Mouse (Mus musculus) embryonic facial prominence, embryonic 12.5 days (tissue): ENCODE measurements around the gene Egfl8. TPM values are rescaled to one million over a fixed set of nuclear protein-coding genes. Genes with fewer than 3 reads are reported as not detected.

ENCODE experiments used
- ATAC-seq: fragments of 200-750 bp; cut with Nextera tagmentation; 2 replicates; pipeline ENCODE4 v1.8.0; 2017; ENCODE audit not compliant: insufficient number of reproducible peaks, insufficient read depth, low FRiP score, low TSS enrichment
- H3K27ac ChIP-seq: fragments of 300-500 bp; sonication (generic); 2 replicates; pipeline ENCODE4 v1.5.1; 2016; ENCODE audit warnings: mild to moderate bottlenecking
- H3K27me3 ChIP-seq: fragments of 300-500 bp; sonication (generic); 2 replicates; pipeline ENCODE4 v1.6.1; 2016; ENCODE audit warnings: mild to moderate bottlenecking, moderate library complexity
- H3K36me3 ChIP-seq: fragments of 300-500 bp; sonication (generic); 2 replicates; pipeline ENCODE4 v1.6.1; 2016; ENCODE audit warnings: mild to moderate bottlenecking
- H3K4me1 ChIP-seq: fragments of 300-500 bp; sonication (generic); 2 replicates; pipeline ENCODE4 v1.6.1; 2016
- H3K4me2 ChIP-seq: fragments of 300-500 bp; sonication (generic); replicated peaks from 2 replicates; pipeline ENCODE4 v1.6.1; 2016; ENCODE audit warnings: mild to moderate bottlenecking, moderate library complexity
- H3K4me3 ChIP-seq: fragments of 300-500 bp; sonication (generic); 2 replicates; pipeline ENCODE4 v1.5.1; 2016; ENCODE audit warnings: mild to moderate bottlenecking
- H3K9ac ChIP-seq: fragments of 300-500 bp; sonication (generic); 2 replicates; pipeline ENCODE4 v1.6.1; 2016; ENCODE audit warnings: mild to moderate bottlenecking, moderate library complexity
- H3K9me3 ChIP-seq: fragments of 300-500 bp; sonication (generic); 2 replicates; pipeline ENCODE4 v1.6.1; 2016; ENCODE audit warnings: mild to moderate bottlenecking, moderate library complexity
- WGBS: fragments of 180-500 bp; shearing (Covaris S2); methylation state at CpG from one replicate; pipeline ENCODE4 v1.1.7; 2016; 5-methylcytosine and 5-hydroxymethylcytosine counted together
- polyA plus RNA-seq: library from polyadenylated mRNA; unstranded; fragments of >200 nt; fragmentation: Nextera tagmentation; extraction: Ambion mirVana; gene quantifications from 2 replicates; pipeline ENCODE4 v1.2.1, GENCODE M21; 2016

Gene Egfl8
- polyA plus RNA-seq, 1 experiment from 2014 or later, result 7.0 TPM

GRCm38 (mm10) chr17:34604511-34605237 is 11.1 kb downstream of the Egfl8 start:
- 17% methylated on average over 24 of the region's 24 CpGs for WGBS
- H3K4me2 ChIP-seq, result peak overlapping the region; percentile 91
- H3K4me3 ChIP-seq, result peak overlapping the region; percentile 97
- no peaks in the 10 kb centered on the region for H3K9me3 ChIP-seq
- no peaks in the 10 kb centered on the region for H3K27me3 ChIP-seq
- peak overlapping the region; percentile 97 for H3K9ac ChIP-seq
- peaks cover 23% of the 10 kb centered on the region for H3K36me3 ChIP-seq
- H3K27ac ChIP-seq, result peak overlapping the region; percentile 91
- H3K4me1 ChIP-seq, result peaks cover 41% of the 10 kb centered on the region
- ATAC-seq, result no peak; the same call in 1 of the 2 replicates

- H3K27me3 ChIP-seq, result no peaks in the 10 kb centered on the region
- ATAC-seq, result peak; percentile 80
- H3K9ac ChIP-seq, result peak within 1 kb of the TSS; percentile 97
- no peaks in the 10 kb centered on the region for H3K9me3 ChIP-seq
- peaks cover 41% of the 10 kb centered on the region for H3K4me1 ChIP-seq
- peak within 1 kb of the TSS; percentile 91 for H3K4me2 ChIP-seq
- H3K36me3 ChIP-seq, result peaks cover 23% of the 10 kb centered on the region
- peak within 1 kb of the TSS; percentile 97 for H3K4me3 ChIP-seq
- under 1% methylated on average over 34 of the region's 35 CpGs for WGBS
- H3K27ac ChIP-seq, result peak within 1 kb of the TSS; percentile 91
These were observed 11.7 kb downstream of the Egfl8 start, which contains the start of gene Agpat1 for GRCm38 (mm10) chr17:34604061-34604508. Gene Agpat1 (plus strand): TSS chr17:34604262.

GRCm38 (mm10) chr17:34603375-34604060 is 12.3 kb downstream of the Egfl8 start, which contains the start of gene Rnf5:
Gene Rnf5 (minus strand): TSS chr17:34603690.
- Histone ChIP-seq H3K4me2 (peak within 1 kb of the TSS; percentile 91), H3K27me3 (no peaks in the 10 kb centered on the region), H3K9ac (peak within 1 kb of the TSS; percentile 97), H3K4me3 (peak within 1 kb of the TSS; percentile 97), H3K9me3 (no peaks in the 10 kb centered on the region), H3K27ac (peak within 1 kb of the TSS; percentile 91), H3K4me1 (peaks cover 40% of the 10 kb centered on the region), H3K36me3 (peaks cover 23% of the 10 kb centered on the region)
- 2% methylated on average over 30 of the region's 30 CpGs for WGBS
- ATAC-seq, result peak; percentile 95

- no peak overlapping the region for H3K4me2 ChIP-seq
These were observed 14.0 kb downstream of the Egfl8 start for GRCm38 (mm10) chr17:34601796-34602195.

GRCm38 (mm10) chr17:34599891-34600290 is 15.9 kb downstream of the Egfl8 start:
- Histone ChIP-seq H3K4me3 (no peak overlapping the region), H3K9ac (no peak overlapping the region), H3K9me3 (no peaks in the 10 kb centered on the region), H3K27me3 (no peaks in the 10 kb centered on the region), H3K4me1 (peaks cover 44% of the 10 kb centered on the region), H3K27ac (no peak overlapping the region), H3K36me3 (peaks cover 34% of the 10 kb centered on the region), H3K4me2 (no peak overlapping the region)
- no peak for ATAC-seq
- 77% methylated on average over 9 of the region's 9 CpGs for WGBS

More at GRCm38 (mm10) chr17:34601796-34602195, 14.0 kb downstream of the Egfl8 start:
- no peaks in the 10 kb centered on the region for H3K27me3 ChIP-seq
- ATAC-seq, result no peak
- 88% methylated on average over 12 of the region's 12 CpGs for WGBS
- H3K36me3 ChIP-seq, result peaks cover 16% of the 10 kb centered on the region
- H3K4me1 ChIP-seq, result peaks cover 42% of the 10 kb centered on the region
- 0 out of 2 replicates have a peak overlapping the region, but pooled peaks have one; percentile 19 for H3K9ac ChIP-seq
- no peak overlapping the region for H3K27ac ChIP-seq
- H3K9me3 ChIP-seq, result no peaks in the 10 kb centered on the region
- no peak overlapping the region for H3K4me3 ChIP-seq

GRCm38 (mm10) chr17:34597566-34598095 is 18.1 kb downstream of the Egfl8 start, which contains the start of gene Ager:
Gene Ager (plus strand): TSS chr17:34597862.
- Histone ChIP-seq H3K9me3 (no peaks in the 10 kb centered on the region), H3K27ac (0 out of 2 replicates have a peak within 1 kb of the TSS, but pooled peaks have one; percentile 54), H3K36me3 (peaks cover 44% of the 10 kb centered on the region), H3K4me2 (no peak within 1 kb of the TSS), H3K27me3 (no peaks in the 10 kb centered on the region), H3K4me1 (peaks cover 52% of the 10 kb centered on the region), H3K9ac (no peak within 1 kb of the TSS), H3K4me3 (0 out of 2 replicates have a peak within 1 kb of the TSS, but pooled peaks have one; percentile 2)
- WGBS, result 21% methylated on average over 6 of the region's 6 CpGs
- no peak for ATAC-seq

- peaks cover 50% of the 10 kb centered on the region for H3K4me1 ChIP-seq
- no peak overlapping the region for H3K4me3 ChIP-seq
- 76% methylated on average over 8 of the region's 8 CpGs for WGBS
These were observed 19.7 kb downstream of the Egfl8 start for GRCm38 (mm10) chr17:34596098-34596497.

GRCm38 (mm10) chr17:34593752-34594525 is 21.8 kb downstream of the Egfl8 start:
- WGBS, result 41% methylated on average over 34 of the region's 34 CpGs
- H3K9ac ChIP-seq, result peak overlapping the region; percentile 99
- ATAC-seq, result no peak
- peaks cover 27% of the 10 kb centered on the region for H3K36me3 ChIP-seq
- H3K4me2 ChIP-seq, result peak overlapping the region; percentile 97
- no peaks in the 10 kb centered on the region for H3K27me3 ChIP-seq
- H3K4me3 ChIP-seq, result peak overlapping the region; percentile 83
- peak overlapping the region; percentile 99 for H3K27ac ChIP-seq
- no peaks in the 10 kb centered on the region for H3K9me3 ChIP-seq
- H3K4me1 ChIP-seq, result peaks cover 72% of the 10 kb centered on the region

More at GRCm38 (mm10) chr17:34596098-34596497, 19.7 kb downstream of the Egfl8 start:
- H3K27ac ChIP-seq, result no peak overlapping the region
- peaks cover 35% of the 10 kb centered on the region for H3K36me3 ChIP-seq
- H3K27me3 ChIP-seq, result no peaks in the 10 kb centered on the region
- H3K9me3 ChIP-seq, result no peaks in the 10 kb centered on the region
- H3K9ac ChIP-seq, result no peak overlapping the region
- H3K4me2 ChIP-seq, result no peak overlapping the region
- no peak for ATAC-seq

GRCm38 (mm10) chr17:34592581-34593549 is 22.9 kb downstream of the Egfl8 start:
- Histone ChIP-seq H3K4me1 (peaks cover 73% of the 10 kb centered on the region), H3K9ac (peak overlapping the region; percentile 99), H3K36me3 (peaks cover 27% of the 10 kb centered on the region), H3K27me3 (no peaks in the 10 kb centered on the region), H3K27ac (peak overlapping the region; percentile 99), H3K9me3 (no peaks in the 10 kb centered on the region), H3K4me3 (peak overlapping the region; percentile 83), H3K4me2 (peak overlapping the region; percentile 97)
- no peak for ATAC-seq
- under 1% methylated on average over 32 of the region's 32 CpGs for WGBS

GRCm38 (mm10) chr17:34591994-34592375 is 23.8 kb downstream of the Egfl8 start:
- Histone ChIP-seq H3K27ac (peak overlapping the region; percentile 99), H3K27me3 (no peaks in the 10 kb centered on the region), H3K4me2 (peak overlapping the region; percentile 97), H3K4me3 (peak overlapping the region; percentile 83), H3K36me3 (peaks cover 27% of the 10 kb centered on the region), H3K4me1 (peaks cover 67% of the 10 kb centered on the region), H3K9me3 (no peaks in the 10 kb centered on the region), H3K9ac (peak overlapping the region; percentile 99)
- under 1% methylated on average over 31 of the region's 35 CpGs for WGBS
- ATAC-seq, result no peak
